Mouse (Mus musculus) adrenal gland, postnatal 36 days (tissue): ENCODE measurements around the gene Gm11060. TPM values are rescaled to one million over a fixed set of nuclear protein-coding genes. Genes with fewer than 3 reads are reported as not detected.

Experiments used
- DNase-seq, 2 experiments: peaks; one replicate each; pipeline ENCODE4 v3.0.0; 2021; ENCODE audit warnings: mixed read lengths in 1 of 2
- long read RNA-seq, 2 experiments: library from polyadenylated mRNA; stranded (forward); transcript quantifications; one replicate each; pipeline ENCODE4 v2.0.0; 2021; ENCODE audit warnings: borderline sequencing depth in 2 of 2
- total RNA-seq, 2 experiments: library from RNA; stranded (reverse); gene quantifications; 2 replicates each; pipeline ENCODE4 v1.2.3; 2021

The Gm11060 gene
- total RNA-seq, result not detected
- long read RNA-seq, experiment 1, result 0 reads
- long read RNA-seq, experiment 2, result 0 reads

GRCm38 (mm10) chr2:105091718-105092117, at the start of gene Gm11060:
Gm11060 (plus strand) TSS chr2:105092018.
- no peak for DNase-seq

GRCm38 (mm10) chr2:105043152-105043551, 48.7 kb upstream of the Gm11060 start:
- no peak for DNase-seq

DNA sequence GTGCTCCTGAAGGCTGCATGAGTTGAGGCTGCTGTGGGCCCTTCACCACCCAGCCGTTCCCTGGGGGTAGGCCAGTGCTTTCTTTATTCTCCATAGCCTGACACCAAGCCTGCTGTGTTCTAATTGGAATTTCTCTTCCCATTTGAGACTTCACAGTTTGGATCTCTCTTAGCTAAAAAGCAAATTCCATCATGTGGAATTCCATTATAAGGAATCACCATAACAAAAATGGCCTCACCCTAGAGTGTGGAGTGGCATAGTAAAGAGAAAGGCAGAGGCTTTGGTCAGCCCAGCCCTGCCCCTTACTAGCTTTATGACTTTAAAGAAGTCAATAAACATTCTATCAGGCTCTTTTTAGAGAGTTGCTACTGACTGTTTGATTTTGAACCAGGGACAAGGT, 43.5 kb upstream of the Gm11060 start:
- no peak for DNase-seq

DNA sequence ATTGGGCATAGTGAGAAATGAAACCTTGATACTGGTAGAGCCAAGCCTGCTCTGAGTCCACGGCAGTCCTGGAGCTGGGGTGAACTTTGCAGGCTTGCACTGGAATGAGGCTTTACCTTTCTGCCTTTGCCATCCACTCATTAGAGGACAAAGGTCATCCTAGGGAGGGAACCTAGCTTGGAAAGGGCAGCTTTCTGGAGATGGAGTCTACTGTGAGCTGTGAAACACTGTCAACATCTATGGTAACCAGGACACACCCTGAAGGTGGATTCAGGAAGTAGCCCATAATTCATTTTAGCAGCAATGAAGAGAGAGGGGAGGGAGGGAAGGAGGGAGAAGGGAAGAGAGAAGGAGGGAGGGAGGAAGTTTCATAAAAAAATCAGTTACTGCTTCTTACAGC, 36.3 kb upstream of the Gm11060 start:
- DNase-seq, result no peak

DNA sequence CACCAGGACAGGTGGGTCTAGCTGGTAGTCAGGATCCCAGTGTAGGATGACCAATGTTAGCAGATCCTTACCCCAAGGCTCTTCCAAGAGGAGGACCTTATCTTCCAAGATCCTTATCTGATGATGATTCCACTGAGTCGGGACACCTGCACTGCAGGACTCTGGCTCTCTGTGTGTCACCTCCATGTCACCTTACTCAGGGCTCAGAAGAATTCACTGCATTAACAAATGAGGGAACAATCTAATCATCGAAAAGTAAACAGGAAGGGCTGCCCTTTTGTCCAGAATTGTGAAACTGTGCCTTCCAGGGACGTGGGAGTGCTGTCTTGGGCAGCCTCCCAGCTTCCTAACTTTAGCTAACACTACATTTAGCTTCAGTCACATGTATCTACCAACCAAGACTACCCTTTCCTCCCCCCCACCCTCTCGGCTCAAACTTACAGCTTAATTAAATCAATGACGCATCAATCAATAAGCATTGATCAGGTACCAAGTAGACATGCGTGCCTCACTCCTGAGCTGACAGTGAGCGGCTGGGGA, 33.2 kb upstream of the Gm11060 start:
- DNase-seq, result no peak

GRCm38 (mm10) chr2:105062741-105063372, 29.0 kb upstream of the Gm11060 start:
- DNase-seq, result no peak

- DNase-seq, result no peak
Observed at GRCm38 (mm10) chr2:105072496-105072895, 19.3 kb upstream of the Gm11060 start.

- peak; percentile 39 to 66 for DNase-seq
Observed at GRCm38 (mm10) chr2:105074196-105074595, 17.6 kb upstream of the Gm11060 start.

GRCm38 (mm10) chr2:105075809-105076208, 16.0 kb upstream of the Gm11060 start:
- no peak for DNase-seq

DNA sequence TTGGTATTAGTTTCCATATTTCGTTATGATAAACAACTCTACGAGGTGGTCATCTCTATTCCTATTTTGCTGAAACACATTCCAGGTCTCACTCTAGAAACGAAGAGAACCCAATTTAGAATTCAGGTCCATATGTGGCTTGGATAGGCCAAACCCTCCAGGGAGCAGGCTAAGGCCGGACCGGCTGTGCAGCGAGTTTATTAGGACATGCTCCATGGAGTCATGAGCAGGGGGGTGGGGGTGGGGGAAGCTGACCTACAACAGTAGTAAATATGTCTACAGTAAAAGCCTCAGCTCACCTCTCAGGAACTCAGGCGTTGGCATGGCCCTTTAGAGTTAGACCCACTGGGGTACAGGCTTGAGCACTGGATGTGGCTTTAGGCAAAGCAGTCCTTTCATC, 14.7 kb upstream of the Gm11060 start:
- DNase-seq, result no peak

- no peak for DNase-seq
Observed at GRCm38 (mm10) chr2:105082256-105082790, 9.5 kb upstream of the Gm11060 start.

- DNase-seq, result no peak
Observed at GRCm38 (mm10) chr2:105084035-105084434, 7.8 kb upstream of the Gm11060 start.

DNA sequence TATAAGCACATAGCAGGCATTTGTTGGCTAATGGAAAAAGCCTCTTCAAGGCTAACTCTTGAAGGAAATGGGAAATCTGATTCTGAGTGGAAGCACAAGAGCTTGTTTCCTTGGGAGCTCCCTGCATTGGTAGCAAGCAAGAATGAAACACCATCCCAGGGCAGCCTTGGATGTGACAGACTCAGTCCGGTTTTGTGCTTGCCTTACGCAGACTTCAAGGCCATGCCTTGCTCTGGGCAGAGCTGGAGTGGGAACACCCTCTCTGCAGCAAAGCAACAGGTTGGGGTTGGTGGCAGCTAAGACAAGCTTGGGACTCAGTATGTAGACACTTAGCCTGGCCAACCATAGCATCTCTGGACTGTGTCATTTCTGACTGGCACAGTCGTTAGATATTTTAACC, 5.7 kb upstream of the Gm11060 start:
- DNase-seq, result peak; percentile 34 to 45

GRCm38 (mm10) chr2:105088005-105088404, 3.8 kb upstream of the Gm11060 start:
- no peak for DNase-seq

DNA sequence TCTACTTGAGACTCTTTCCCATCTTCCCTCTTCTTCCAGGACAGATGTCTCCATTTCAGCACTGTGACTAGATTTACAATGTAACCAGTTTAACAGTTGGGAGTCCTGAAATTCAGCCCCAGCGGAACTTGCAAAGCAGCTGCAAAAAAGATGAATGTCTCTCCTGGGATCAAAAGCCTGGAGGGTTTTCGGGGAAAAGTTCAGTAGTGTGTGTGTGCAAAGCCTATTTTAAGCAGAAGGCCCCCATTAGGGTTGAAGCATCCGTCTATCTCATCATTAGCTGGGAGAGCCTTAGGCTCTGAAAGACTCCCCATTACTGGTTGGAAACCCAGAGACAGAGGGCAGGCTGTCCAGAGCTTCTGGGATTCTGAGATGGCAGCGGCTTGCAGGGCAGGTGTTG, 2.7 kb upstream of the Gm11060 start:
- DNase-seq, result no peak

DNA sequence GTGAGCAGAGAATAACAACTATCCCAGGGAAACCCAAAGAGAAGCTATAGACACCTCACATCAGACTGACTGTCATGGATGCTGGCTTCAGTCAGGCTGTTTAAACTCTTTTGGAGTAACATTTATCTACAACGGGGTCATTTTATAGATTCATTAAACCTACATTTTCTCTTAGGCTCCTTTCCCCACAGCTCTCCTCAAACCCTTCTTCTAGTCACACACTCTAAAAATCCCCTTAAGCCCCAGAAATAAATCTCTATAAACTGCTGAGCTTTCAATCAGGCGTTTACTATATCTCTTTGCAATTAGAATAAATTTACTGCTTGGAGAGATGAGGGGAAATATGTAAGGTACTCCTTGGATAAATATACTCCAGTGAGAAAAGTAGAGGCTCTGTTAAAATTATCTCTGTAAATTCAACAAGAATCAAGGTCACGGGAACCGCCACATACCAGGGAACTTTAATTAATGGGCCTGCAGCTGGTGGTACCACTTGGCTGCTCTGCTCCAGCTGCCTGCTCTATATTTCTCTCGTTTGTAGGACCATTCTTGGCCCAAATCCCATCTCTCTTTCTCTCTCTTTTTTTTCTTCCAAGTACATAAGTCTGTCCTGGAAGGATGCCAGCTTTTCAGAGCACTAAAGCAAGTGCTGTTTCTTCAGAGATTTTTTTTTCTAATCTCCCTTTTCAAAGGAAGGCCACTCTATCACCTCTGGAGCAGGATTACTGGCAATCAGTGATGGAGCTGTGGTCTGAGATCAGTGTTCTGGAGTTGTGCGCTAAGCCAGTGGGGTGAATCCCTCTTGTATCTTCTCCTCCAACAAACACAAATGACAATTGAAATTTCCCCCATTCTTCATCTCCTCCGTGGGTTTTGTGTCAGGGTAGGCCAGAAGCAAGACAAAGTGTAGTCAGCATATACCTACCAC, 2.0 kb upstream of the Gm11060 start:
- no peak for DNase-seq

GRCm38 (mm10) chr2:105090991-105091390, 827 bp upstream of the Gm11060 start:
- peak in 1 of 2 experiments; percentile 10 for DNase-seq

DNA sequence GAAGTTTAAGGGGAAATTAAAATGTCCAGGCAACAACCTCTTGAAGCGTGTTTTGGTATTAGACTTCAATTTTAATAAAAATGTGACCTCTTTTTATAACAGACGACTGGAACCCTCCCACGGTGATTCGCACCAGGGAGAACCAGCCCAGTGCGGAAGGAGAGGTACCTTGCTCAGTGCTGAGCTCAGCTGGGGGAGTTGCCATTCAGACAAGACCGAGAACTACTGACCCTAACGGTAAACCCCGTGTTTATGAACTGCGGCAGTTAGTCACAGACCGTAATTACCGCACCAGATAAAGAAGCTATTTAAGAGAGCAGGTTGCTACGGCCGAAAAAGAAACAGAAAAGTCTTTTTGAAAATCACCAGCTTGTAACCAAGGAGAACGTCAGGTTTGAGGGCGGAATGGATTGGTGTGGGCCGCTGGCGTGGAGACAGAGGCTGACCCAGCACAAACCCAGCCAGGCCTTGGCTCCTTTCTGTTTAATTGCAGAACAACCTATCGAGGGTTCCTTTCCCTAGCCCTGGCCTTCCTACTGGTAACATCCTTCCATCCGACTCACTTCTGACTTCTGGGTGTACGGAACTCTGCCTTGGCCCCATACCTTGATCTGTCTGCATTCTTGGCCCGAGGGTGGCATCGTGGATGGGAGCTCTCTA, 5.6 kb downstream of the Gm11060 start:
- DNase-seq, result no peak

GRCm38 (mm10) chr2:105099410-105099809, 7.6 kb downstream of the Gm11060 start:
- DNase-seq, result peak in 1 of 2 experiments; percentile 22

GRCm38 (mm10) chr2:105100541-105100940, 8.7 kb downstream of the Gm11060 start:
- no peak for DNase-seq

DNA sequence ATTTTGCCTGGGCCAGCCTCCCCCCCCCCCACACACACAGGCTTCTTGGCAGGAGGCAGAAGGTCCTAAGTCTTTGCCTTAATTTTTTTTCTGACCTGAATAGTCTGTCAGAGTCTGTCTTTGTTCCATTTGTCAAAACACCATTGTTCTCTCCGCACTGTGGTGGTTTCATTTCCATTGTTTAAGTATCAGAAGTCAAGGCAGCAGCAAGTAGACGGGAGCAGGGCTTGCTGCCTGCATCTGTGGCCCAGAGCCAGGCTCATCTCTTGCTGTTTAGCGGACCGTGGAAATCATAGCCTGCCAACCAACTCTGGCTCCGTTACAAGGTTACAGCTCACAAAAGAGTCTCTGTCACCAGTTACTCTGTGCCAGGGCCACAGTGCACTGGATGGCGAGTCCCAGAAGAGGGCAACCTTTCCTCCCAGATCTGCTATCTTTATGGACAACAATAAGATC, 16.9 kb downstream of the Gm11060 start:
- DNase-seq, result peak; percentile 91 to 92

DNA sequence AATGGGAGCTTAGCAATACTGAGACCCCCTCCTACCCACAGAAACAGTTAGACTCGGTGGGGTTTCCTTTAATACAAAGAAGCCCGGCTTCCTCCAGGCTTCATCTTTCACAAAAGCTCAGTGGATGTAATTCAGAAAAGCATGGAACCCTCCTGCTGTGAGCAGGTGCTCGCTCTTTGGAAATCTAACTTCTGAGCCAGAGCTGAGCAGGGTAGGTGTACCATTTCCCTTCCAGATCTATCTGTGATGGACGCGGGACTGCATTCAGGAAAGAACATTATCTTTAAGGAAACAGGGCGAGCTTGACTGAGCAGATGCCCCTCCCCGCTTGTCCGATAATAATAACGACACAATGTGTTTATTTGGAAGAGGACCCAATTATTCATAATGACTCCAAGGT, 22.3 kb downstream of the Gm11060 start:
- DNase-seq, result no peak
